Mouse (Mus musculus) gastrocnemius, postnatal 4 days (tissue): Measurements from ENCODE around the gene Cage1. TPM values are rescaled to one million over a fixed set of nuclear protein-coding genes. Genes with fewer than 3 reads are reported as not detected.

Source experiments
- DNase-seq, 2 experiments: peaks; one replicate each; pipeline ENCODE4 v3.0.0; 2021 to 2022; ENCODE audit warnings: low spot score in 2 of 2, mixed read lengths in 2 of 2
- microRNA-seq: library from miRNA; unstranded; fragments of <30 nt; microRNA quantifications from one replicate; pipeline ENCODE4 v1.2.0, GENCODE M21; 2021
- total RNA-seq, 2 experiments: library from RNA; stranded (reverse); gene quantifications; 2 replicates each; pipeline ENCODE4 v1.2.3; 2021

The Cage1 gene
- total RNA-seq, 2 experiments from 2014 or later = 1.5 to 2.3 TPM

GRCm38 (mm10) chr13:37966256-37967051 is 70.4 kb downstream of the Cage1 start:
- no peak for DNase-seq

- DNase-seq = no peak
Measured at GRCm38 (mm10) chr13:37965126-37965914, 71.5 kb downstream of the Cage1 start.

GRCm38 (mm10) chr13:37964128-37965087 is 72.5 kb downstream of the Cage1 start:
- DNase-seq = no peak

GRCm38 (mm10) chr13:37963354-37964007 is 73.4 kb downstream of the Cage1 start:
- peak; percentile 50 to 73 for DNase-seq

GRCm38 (mm10) chr13:37962541-37962940 is 74.3 kb downstream of the Cage1 start:
- DNase-seq = no peak

- DNase-seq = no peak
Measured at GRCm38 (mm10) chr13:37959936-37960335, 76.9 kb downstream of the Cage1 start.

- no peak for DNase-seq
Measured at GRCm38 (mm10) chr13:37959239-37959907, 77.5 kb downstream of the Cage1 start.

GRCm38 (mm10) chr13:37958498-37959238 is 78.2 kb downstream of the Cage1 start:
- no peak for DNase-seq

Small RNA genes within 50 kb of the gene (microRNA-seq; reads per million reads assigned to microRNA genes)
- gene Gm27387 = not detected

Other genes with a start within 250 kb of the Cage1 start
- gene Ssr1, start 42.9 kb downstream of the Cage1 start, total RNA-seq = 100 to 1,000 TPM in 1 of 2 experiments, 10 to 100 TPM in 1; 98.4 to 104 TPM
- gene Riok1, start 74 bp downstream of the Cage1 start, total RNA-seq = 10 to 100 TPM; 22.5 to 27.0 TPM
- gene Dsp, start 114.2 kb upstream of the Cage1 start, total RNA-seq = under 1 TPM; 0.22 to 0.49 TPM
- gene Snrnp48, start 167.9 kb upstream of the Cage1 start, total RNA-seq = 10 to 100 TPM; 13.5 to 14.5 TPM